39 mouse cellular contexts compared by ENCODE assay signal in genomic region chr4:98697932-98698331, GRCm38 (mm10). TPM values are rescaled to one million over a fixed set of nuclear protein-coding genes. Genes with fewer than 3 reads are reported as not detected.
"Had no signal": no experiment of that assay in that cellular context is flagged by ENCODE, and none has a peak within 500 bp of the region (broad histone marks: within the 10 kb centered on the region; RNA-seq: fewer than 3 reads in every experiment).

No protein-coding gene starts in this region.

- DNase-seq: left cerebral cortex, postnatal 4 days; liver; liver, embryonic 13.5 days; liver, postnatal 0 days; lung, adult 18-20 months; lung, adult 2 months; lung, embryonic 14.5 days; lung, postnatal 10 days; lung, postnatal 14 days; lung, postnatal 36 days; lung, postnatal 4 days; midbrain, embryonic 14.5 days had no signal

- H3K27me3 ChIP-seq: limb, embryonic 12.5 days; limb, embryonic 13.5 days; limb, embryonic 15.5 days; liver, embryonic 12.5 days; liver, embryonic 13.5 days; liver, embryonic 15.5 days; lung, embryonic 15.5 days; megakaryocyte, embryonic 14.5 days; midbrain, embryonic 12.5 days; midbrain, embryonic 13.5 days; midbrain, embryonic 15.5 days; neural tube, embryonic 12.5 days had no signal

- ATAC-seq: liver, embryonic 12.5 days; liver, postnatal 0 days; lung, postnatal 0 days; midbrain, embryonic 13.5 days; midbrain, embryonic 15.5 days; midbrain, embryonic 16.5 days had no signal

RNA-seq across cellular contexts. Expression of gene L1td1, which starts 28.6 kb away (rescaled TPM):
- total RNA-seq: left cerebral cortex, postnatal 10 days; left cerebral cortex, postnatal 25 days; left cerebral cortex, postnatal 36 days; left cerebral cortex, postnatal 4 days; liver, adult 2 months; megakaryocyte, adult 5-6 weeks; megakaryocyte-erythroid progenitor cell, adult 5-6 weeks; midbrain, postnatal 0 days; monocyte, adult 5-6 weeks had no signal
- polyA plus RNA-seq: liver, adult 2 months; liver, embryonic 12.5 days; liver, embryonic 13.5 days; liver, embryonic 14.5 days; liver, embryonic 15.5 days; liver, embryonic 16.5 days; liver, postnatal 0 days; lung, postnatal 0 days; macrophage; midbrain, embryonic 11.5 days; midbrain, embryonic 13.5 days; midbrain, embryonic 15.5 days; midbrain, embryonic 16.5 days; midbrain, postnatal 0 days; myocyte; neural tube, embryonic 11.5 days; neural tube, embryonic 12.5 days had no signal
